Mouse (Mus musculus) urinary bladder, postnatal 36 days (tissue): Measurements from ENCODE around the gene Nceh1.
"Not testable (repeated sequence)": the region's sequence is repeated elsewhere in the genome, so short reads cannot be mapped to it uniquely, and the experiment has no call there.

ENCODE experiments used
- DNase-seq, 2 experiments: peaks; one replicate each; pipeline ENCODE4 v3.0.0; 2022; ENCODE audit warnings: low spot score in 2 of 2, mixed read lengths in 1 of 2

Gene Nceh1

GRCm38 (mm10) chr3:27283071-27283713 lies 100.4 kb downstream of the Nceh1 start:
- peak in 1 of 2 experiments; percentile 25 for DNase-seq

GRCm38 (mm10) chr3:27283796-27284195 lies 101.0 kb downstream of the Nceh1 start:
- no peak for DNase-seq

GRCm38 (mm10) chr3:27284227-27284626 lies 101.5 kb downstream of the Nceh1 start:
- no peak for DNase-seq

- no peak for DNase-seq
Measured at GRCm38 (mm10) chr3:27285072-27285471, 102.3 kb downstream of the Nceh1 start.

- DNase-seq = no peak
Measured at GRCm38 (mm10) chr3:27288301-27288700, 105.5 kb downstream of the Nceh1 start.

GRCm38 (mm10) chr3:27288909-27289308 lies 106.1 kb downstream of the Nceh1 start:
- DNase-seq = no peak

- DNase-seq = no peak
Measured at GRCm38 (mm10) chr3:27290285-27290684, 107.5 kb downstream of the Nceh1 start.

- not testable (repeated sequence) for DNase-seq
Measured at GRCm38 (mm10) chr3:27290945-27291344, 108.2 kb downstream of the Nceh1 start.

GRCm38 (mm10) chr3:27291411-27291810 lies 108.6 kb downstream of the Nceh1 start:
- DNase-seq = not testable (repeated sequence)

- no peak for DNase-seq
Measured at GRCm38 (mm10) chr3:27293645-27294385, 111.0 kb downstream of the Nceh1 start.

GRCm38 (mm10) chr3:27300451-27300850 lies 117.7 kb downstream of the Nceh1 start:
- no peak for DNase-seq

GRCm38 (mm10) chr3:27302339-27303022 lies 119.7 kb downstream of the Nceh1 start:
- no peak for DNase-seq

- no peak for DNase-seq
Measured at GRCm38 (mm10) chr3:27306815-27307214, 124.0 kb downstream of the Nceh1 start.

- DNase-seq = no peak
Measured at GRCm38 (mm10) chr3:27310973-27311372, 128.2 kb downstream of the Nceh1 start.

- no peak for DNase-seq
Measured at GRCm38 (mm10) chr3:27311475-27311874, 128.7 kb downstream of the Nceh1 start.

- no peak for DNase-seq
Measured at GRCm38 (mm10) chr3:27314506-27315164, 131.9 kb downstream of the Nceh1 start.

GRCm38 (mm10) chr3:27316559-27317287 lies 134.0 kb downstream of the Nceh1 start, which contains the start of gene Tnfsf10:
Gene Tnfsf10, plus strand, starts transcription at chr3:27317028.
- peak; percentile 13 to 27 for DNase-seq

- DNase-seq = no peak
Measured at GRCm38 (mm10) chr3:27317288-27318024, 134.7 kb downstream of the Nceh1 start.

GRCm38 (mm10) chr3:27319650-27320049 lies 136.9 kb downstream of the Nceh1 start:
- no peak for DNase-seq

GRCm38 (mm10) chr3:27320613-27321495 lies 138.1 kb downstream of the Nceh1 start:
- no peak for DNase-seq
